Mouse (Mus musculus) adrenal gland, adult (tissue): ENCODE results near the gene Mki67.

Experiments used
- DNase-seq, 2 experiments: peaks; one replicate each; pipeline ENCODE4 v3.0.0; 2022 to 2023; ENCODE audit warnings: low spot score in 1 of 2; ENCODE audit not compliant: inconsistent age in 2 of 2

Gene Mki67

DNA sequence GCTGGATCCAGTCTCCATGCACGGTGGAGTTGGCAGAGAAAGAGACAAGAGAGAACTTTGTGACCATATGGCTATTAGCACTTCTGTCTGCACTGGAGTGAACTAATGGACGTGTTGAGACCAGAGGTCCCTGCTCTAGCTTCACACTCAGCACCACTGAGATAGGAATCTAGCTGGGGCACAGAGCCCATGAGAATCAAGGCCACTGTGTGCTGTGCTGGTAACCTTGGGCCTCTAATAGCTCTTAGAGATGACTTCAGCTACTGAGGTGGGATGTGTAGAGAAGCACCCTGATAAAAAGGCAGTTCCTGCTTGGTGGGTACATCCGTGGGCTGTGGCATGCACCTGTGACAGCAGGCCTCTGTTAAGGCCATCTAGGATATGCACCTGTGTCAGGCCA, 42.6 kb downstream of the Mki67 start:
- peak; percentile 53 to 68 for DNase-seq

DNA sequence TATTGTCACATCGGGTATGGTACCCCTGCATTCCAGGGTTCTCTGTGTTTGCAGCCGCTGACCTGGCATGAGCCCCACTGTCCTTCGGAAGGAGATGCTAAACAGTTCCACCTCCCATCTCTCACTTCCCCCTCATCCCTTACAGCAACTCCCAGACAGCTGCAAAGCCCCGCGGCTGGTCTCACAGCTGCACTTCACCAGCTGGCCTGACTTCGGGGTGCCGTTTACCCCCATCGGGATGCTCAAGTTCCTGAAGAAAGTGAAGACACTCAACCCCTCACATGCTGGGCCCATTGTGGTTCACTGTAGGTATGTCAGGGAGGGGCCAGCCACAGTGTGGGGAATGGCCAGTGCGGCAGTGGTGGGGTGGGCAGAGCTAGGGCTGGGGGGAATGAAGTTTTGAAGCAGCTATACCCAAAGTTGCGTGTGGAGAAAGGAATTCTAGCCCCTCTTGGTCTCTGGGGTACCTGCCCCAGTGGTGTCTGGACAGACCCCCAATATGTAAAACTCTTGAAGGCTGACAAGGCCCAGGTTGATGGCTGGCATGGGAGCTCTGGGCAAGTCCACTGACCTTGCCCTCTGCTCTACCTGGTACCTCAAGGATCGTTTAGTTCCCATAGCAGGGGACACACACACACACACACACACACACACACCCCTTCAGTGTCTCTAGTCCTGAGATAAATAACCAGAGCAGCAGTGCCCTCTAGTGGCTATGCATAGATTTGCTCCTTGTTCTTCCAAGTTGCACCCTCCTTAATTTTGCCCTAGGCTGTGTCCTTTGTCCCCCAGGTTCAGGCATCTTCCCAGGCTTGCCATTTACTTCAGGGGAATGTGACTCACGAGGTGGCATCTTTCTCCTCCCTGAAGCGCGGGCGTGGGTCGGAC, 47.1 kb downstream of the Mki67 start:
- peak; percentile 39 to 79 for DNase-seq

DNA sequence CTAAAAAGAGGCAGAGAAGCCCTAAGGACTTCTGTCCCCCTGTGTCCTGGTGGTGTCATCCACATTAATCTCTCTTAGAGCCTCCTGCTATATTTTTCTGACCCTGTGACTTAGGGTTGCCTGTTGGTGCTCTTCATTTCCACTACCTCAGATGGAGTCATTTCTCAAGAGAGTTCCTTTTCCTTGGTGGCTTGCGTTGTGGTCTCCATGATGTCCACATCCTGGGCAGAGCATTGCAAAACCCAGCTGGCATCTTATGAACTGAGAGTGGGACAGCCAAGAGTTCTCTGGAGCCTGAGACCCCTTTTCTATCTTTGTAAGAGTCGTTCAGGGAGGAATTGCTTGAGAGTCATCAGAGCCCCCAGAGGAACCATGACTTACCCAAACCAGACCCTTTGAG, 49.8 kb downstream of the Mki67 start:
- DNase-seq: no peak

DNA sequence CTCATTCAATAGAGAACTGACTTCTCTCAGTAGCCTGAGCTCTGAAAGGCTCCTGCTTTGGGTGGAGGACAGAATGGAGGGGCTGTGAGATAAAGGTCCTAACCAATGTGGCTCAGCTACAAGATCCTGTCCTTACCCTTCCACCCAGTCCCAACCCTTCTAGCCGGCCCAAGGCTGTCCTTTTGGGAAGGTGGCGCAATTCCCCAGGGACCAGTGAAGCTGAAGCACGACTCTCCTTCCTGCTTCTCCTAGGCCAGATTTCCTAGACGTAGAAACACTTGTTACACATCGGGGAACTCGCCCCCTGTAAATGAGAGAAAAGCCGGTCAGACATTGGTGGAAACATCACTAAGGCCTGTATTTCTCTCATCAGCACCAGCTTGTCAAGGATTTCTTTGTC, 52.0 kb downstream of the Mki67 start:
- DNase-seq: no peak

DNA sequence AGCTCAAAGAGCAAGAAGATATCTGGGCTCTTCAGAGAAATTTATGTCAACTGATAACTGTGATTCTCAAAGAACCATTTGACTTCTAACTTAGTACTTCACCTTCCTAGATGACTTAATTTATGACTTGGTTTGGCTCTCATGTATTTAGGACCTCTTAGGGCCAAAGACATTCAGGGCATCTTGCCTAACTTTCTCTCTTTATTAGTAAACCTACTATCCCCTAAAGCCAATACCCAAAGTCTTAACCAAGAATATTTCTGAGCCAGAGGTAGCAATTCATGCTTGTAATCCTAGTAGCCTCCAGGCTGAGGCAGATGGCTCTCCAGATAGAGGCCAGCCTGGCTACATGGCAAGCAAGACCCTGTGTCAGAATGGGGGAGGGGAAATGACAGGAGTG, 55.8 kb downstream of the Mki67 start:
- DNase-seq: no peak

DNA sequence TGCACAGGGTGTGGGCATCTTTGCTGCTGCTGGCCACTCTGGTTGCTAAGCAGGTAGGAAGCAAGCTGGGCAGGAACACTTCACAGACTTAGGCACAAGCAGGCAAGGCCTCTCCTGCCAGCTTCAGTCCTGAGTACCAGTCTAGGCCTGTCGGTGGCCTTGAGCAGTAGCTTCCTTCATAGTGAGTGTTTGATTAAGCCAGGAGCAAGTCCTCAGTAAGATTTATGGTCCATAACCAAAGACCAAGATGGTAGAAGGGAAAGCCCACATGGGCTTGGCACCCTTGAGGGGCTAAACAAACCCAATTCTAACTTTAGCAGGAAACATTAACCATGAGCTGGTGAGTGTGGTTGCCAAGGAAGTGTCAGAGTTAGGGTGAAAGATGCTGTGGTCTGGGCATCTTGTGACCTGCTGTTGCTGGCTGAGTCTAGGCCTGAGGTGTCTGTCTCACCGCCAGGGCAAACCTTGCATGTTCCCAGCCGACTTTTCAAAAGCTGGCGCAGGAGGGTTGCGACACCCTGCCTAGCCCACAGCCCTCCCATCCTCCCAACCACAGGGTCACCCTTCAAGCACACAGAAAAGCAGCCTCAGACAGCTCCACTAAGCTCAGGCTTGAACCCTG, 56.7 kb downstream of the Mki67 start:
- no peak for DNase-seq

DNA sequence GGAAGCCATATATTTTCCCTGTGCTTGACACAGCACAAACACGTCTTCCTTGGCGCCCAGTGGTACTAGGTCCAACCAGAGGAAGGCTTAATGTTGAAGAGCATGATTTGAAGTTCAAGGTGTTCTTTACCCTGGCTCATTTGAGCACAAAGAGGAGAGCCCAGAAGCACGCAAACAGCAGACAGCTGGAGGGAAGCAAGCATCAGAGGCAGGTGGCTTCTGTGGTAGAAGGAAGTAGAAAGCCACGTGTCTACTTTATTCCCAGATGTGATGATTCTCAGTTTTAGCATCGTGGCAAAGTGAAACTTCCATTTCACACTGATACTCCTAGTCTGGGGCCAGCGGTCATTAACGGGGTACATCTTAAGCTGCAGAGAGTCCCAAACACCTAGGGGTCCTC, 58.0 kb downstream of the Mki67 start:
- DNase-seq: no peak

DNA sequence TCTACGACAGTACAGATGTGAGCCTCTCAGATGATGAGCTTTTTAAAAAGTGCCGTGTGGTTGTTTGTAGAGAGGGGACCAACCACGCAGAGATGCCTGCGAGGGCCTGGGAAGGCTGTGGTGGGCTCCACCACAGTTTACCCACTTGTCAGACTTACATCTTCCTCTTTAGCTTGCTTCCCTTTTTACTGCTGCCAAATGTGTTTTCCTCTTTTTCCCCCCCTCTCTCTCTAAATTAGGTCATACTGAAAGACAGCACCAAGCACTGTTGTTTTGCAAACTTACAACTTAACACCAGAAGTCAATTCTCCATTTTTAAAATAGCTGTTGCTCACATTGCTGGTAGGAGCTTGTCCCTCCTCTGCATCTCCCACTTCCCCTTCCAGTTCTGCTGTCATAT, 61.0 kb downstream of the Mki67 start:
- DNase-seq: no peak

DNA sequence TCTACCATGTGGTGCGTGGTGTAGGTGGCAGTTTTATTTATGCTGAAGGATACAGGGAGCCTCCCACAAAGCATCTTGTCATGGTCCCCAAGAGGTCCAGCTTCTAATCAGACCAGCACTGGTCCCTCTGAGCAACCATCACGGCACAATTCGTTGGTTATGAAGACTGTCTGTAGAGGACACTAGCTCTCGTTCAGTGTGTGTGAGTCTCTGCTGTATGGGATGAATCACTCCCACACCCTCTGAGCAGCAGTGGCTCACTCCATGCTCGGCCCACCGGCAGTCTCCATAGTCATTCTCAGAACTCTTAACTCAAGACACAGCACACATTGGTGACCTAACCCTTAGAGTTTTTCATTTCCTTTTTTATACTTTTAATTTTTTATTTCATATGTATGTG, 61.9 kb downstream of the Mki67 start:
- no peak for DNase-seq

DNA sequence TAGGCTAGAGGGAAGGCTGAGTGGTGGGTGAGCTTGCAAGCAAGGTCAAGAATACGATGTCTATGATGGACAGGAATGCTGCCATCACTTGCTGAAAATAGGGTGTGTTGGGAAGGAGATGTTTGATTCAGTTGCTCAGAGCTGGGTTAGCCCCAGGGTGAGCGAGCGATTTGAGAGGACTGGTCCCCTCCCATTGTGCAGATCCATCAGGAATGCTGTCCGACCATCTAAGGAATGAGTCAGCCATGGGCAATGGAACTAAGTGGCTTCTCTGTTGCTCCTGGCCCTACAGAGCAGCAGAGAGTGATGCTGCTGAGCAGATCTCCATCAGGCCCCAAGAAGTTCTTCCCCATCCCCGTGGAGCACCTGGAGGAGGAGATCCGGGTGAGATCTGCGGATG, 62.6 kb downstream of the Mki67 start:
- DNase-seq: no peak

DNA sequence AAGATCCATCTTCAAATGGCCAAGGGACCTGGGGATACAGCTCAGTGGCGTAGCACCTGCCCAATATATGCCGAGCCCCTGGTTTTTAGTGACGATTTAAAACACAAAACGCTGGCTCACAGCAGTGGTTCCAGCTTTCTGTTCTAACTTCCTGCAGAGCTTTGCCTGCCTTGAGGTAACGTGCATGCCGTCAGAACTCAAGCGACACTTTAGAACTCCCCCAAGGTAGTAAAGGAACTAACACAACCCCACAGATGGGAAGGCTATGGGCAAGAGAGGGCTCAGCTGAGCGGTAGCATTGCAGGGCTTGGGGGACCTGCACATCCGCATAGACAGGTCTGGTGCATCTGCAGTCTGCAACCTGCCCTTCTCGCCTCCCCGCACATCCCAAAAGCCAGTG, 63.4 kb downstream of the Mki67 start:
- no peak for DNase-seq

DNA sequence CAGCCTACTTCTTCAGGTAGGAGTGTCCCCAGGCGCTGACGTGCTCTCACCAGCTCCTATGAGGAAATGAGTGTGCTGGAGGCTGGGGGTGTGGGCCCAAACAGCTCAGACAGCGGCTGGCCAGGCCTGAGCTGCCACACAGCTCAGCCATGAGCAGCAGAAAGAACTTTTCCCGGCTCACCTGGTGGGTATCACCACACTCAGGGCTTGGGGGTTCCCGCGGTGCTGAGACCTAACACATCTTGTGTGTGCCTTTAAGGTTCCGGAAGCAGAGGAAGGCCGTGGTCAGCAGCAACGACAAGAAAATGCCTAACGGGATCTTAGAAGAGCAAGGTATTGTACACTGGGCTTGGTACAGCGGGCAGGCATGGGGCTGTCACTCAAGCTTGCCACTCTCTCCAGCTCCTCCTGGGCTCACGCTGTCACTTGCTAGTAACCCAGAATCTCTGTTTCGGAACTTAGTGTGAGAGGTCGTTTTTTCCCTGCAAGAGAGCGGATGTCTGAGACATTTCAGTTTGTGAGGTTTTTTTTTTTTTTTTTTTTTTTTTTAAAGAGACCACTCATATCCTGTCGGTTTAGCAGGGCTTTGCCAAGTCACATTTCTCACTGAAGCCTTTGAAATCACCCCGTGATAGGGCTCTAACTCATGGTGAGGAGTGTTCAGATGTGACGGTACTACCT, 64.2 kb downstream of the Mki67 start:
- peak in 1 of 2 experiments; percentile 46 for DNase-seq

DNA sequence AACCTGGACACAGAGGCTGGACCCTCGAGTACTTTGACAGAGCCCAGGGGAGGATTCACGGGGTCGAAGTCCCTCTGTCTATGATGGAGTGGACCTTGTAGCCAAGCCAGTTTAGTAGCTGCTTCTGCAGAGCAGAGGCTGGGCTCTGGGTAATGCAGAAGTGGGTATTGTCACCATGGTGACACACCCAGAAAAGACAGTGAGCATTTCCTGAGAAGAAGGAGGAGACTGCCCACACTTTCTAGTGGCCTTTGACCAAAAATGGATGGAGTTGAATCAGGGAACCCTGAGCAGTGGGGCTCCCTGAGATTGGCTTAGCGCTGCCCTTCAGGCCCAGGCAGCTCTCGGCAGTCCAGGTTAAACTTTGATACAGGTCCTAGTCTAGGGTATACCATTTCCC, 66.1 kb downstream of the Mki67 start:
- DNase-seq: no peak

DNA sequence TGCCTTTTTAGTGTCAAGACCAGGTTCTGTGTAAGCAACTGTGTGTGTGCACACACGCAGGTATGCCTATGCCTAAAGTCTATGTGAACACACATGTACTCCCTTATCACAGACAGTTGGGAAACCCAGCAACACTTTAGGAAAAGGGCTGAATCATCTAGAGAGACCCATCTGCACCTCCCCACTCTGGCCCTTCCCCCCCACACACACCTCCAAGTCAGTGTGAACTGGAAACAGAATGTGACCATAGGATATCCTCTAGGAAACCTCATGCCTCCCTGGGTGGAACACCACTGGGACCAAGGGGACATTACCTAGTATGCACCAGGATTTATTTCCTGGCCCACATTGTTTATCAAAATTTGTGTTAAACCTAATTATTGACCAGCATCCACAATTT, 66.9 kb downstream of the Mki67 start:
- no peak for DNase-seq

DNA sequence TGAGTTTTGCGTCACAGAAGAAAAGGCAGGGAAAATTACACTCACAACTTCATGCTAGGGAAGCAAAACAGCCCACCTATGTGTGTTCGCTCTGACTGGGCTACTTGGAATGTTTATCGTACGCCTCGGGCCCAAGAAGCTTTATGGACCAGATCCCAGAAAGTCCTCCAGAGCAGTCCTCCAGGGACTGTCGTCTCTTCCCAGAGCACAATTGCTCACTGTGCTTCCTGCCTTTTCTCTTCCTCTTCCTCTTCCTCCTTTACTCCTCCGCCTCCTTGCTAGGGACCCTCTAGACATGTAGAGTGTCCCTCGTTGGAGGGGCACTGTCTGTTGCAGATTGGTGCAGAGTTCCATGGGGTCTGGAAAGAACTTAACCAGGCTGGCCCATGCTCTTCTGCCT, 67.3 kb downstream of the Mki67 start:
- no peak for DNase-seq

DNA sequence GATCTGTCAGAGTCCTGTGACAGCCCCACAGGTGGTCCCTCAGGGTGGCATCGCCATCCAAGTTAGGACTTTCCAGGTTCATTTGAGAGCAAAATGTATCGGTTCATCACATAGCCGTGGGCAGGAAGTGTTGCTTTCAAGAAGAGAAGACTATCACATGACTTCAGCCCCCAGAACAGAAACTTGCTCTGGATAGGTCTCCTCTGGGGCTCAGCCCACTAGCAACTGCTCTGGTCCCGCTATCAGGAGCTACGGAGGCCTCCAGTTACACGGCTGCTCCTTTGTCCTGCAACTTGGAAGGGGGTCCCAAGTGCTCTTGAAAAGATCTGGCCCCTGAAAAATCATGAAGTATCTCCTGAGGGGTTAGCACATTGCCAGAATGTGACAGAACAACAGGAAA, 69.2 kb downstream of the Mki67 start:
- no peak for DNase-seq

DNA sequence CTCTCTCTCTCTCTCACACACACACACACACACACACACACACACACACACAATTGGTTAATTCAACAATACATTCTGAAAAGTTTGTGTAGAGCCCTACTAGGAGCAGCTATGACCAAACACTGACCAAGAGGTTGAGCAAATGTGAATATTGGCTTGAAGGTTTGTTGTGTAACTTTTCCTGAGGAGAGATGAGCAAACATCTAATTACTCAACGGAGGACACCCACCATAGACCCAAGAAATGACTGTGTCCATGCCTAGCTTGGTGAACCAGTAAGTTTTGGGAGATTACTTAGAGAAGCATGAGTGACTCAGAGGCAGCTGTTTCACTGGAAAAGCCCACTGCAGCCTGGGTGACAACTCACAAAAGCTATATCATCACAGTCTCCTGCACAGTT, 71.7 kb downstream of the Mki67 start:
- no peak for DNase-seq

DNA sequence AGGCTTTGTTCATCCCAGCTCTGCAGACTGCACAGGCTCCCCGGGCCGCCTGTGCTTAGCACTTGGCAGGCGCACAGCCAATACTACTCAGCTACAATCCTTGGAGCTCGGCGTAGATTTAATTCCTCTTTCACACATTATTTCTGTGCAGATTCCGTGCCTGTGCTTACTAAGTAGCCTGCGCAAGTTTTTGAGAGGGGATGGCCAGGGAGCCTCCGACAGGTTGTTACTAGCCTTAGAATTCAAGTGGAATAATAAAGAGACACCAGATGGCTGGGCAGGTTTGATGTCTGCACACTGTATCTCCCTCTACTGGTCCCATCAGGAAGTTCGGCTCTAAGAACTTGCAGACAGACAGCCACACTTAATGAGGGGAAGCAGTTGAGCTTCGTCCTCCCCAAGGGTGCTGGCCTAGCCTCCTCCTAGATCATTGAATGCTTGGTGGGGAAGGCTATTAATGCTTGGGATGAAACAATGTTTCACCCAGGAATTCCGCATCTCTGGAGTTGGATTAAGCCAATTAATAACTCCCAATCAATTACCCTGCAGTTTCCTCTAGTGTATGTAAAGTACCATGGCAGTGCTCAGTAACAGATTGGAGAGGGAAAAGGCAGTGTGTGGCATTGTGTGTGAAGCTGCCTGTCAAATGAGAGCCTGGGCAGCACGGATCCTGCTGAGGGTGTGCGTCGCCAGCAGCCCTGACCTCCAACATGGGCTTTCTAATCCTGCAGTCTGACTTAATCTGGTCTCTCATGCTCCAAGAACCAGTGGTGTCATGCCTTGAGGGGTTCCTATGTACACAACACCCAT, 74.3 kb downstream of the Mki67 start:
- peak in 1 of 2 experiments; percentile 52 for DNase-seq
